Mouse (Mus musculus): ENCODE results near the gene Tmem265. TPM values are rescaled to one million over a fixed set of nuclear protein-coding genes. Genes with fewer than 3 reads are reported as not detected.

Tmem265 gene
- polyA plus RNA-seq, 1 experiment: not detected

- Histone ChIP-seq H3ac (ENCODE audit: control insufficient read depth, insufficient read length) (no peak overlapping the region), H3K36me3 (ENCODE audit: control insufficient read depth, insufficient read depth) (peaks cover 19% of the 10 kb centered on the region), H3K4me2 (ENCODE audit: low read depth) (no peak overlapping the region), H3K27me3 (ENCODE audit: control insufficient read depth, insufficient read depth, insufficient read length) (no peaks in the 10 kb centered on the region), H3K4me3 (no peak overlapping the region), H3K79me2 (ENCODE audit: control insufficient read depth, insufficient read depth) (no peaks in the 10 kb centered on the region)
- TF ChIP-seq MYOG (IDR thresholded peaks at IDR 0.05; ENCODE audit: control insufficient read depth in 1 of 3, insufficient read depth in 1 of 3, insufficient read length in 2 of 3, low read depth in 2 of 3): no peak
- TF ChIP-seq TCF12 (IDR thresholded peaks at IDR 0.05; ENCODE audit: insufficient read depth, poor library complexity, severe bottlenecking): no peak
- no peak for TF ChIP-seq TCF3 (IDR thresholded peaks at IDR 0.05; ENCODE audit: insufficient read length, low read depth)
- TF ChIP-seq E2F4 (IDR thresholded peaks at IDR 0.05; ENCODE audit: insufficient read depth): no peak
- no peak for TF ChIP-seq SRF (IDR thresholded peaks at IDR 0.05; ENCODE audit: control insufficient read depth, insufficient read length, low read depth)
- TF ChIP-seq REST (IDR thresholded peaks at IDR 0.05; ENCODE audit: insufficient read depth, insufficient read length): no peak
- no peak for TF ChIP-seq CEBPB (IDR thresholded peaks at IDR 0.05; ENCODE audit: insufficient read depth, poor library complexity, severe bottlenecking)
- no peak for TF ChIP-seq MAX (IDR thresholded peaks at IDR 0.05; ENCODE audit: low read depth)
- TF ChIP-seq MYOD1 (IDR thresholded peaks at IDR 0.05; ENCODE audit: control insufficient read depth in 1 of 3, insufficient read length in 2 of 3, low read depth in 2 of 3): no peak
- TF ChIP-seq POLR2AphosphoS2 (IDR thresholded peaks at IDR 0.05; ENCODE audit: insufficient read length, low read depth): no peak
- no peak for TF ChIP-seq POLR2A (IDR thresholded peaks at IDR 0.05; ENCODE audit: insufficient read length, low read depth)
- TF ChIP-seq USF1 (IDR thresholded peaks at IDR 0.05; ENCODE audit: low read depth): no peak
Observed at GRCm38 (mm10) chr7:127601735-127602134, 40.5 kb downstream of the Tmem265 start.

- Histone ChIP-seq H3ac (ENCODE audit: control insufficient read depth, insufficient read length) (no peak overlapping the region), H3K4me3 (no peak overlapping the region), H3K36me3 (ENCODE audit: control insufficient read depth, insufficient read depth) (peaks cover 19% of the 10 kb centered on the region), H3K27me3 (ENCODE audit: control insufficient read depth, insufficient read depth, insufficient read length) (no peaks in the 10 kb centered on the region), H3K79me2 (ENCODE audit: control insufficient read depth, insufficient read depth) (no peaks in the 10 kb centered on the region), H3K4me2 (ENCODE audit: low read depth) (no peak overlapping the region)
- TF ChIP-seq POLR2AphosphoS2 (IDR thresholded peaks at IDR 0.05; ENCODE audit: insufficient read length, low read depth) (no peak), POLR2A (IDR thresholded peaks at IDR 0.05; ENCODE audit: insufficient read length, low read depth) (no peak), REST (IDR thresholded peaks at IDR 0.05; ENCODE audit: insufficient read depth, insufficient read length) (no peak), USF1 (IDR thresholded peaks at IDR 0.05; ENCODE audit: low read depth) (no peak), E2F4 (IDR thresholded peaks at IDR 0.05; ENCODE audit: insufficient read depth) (no peak), CEBPB (IDR thresholded peaks at IDR 0.05; ENCODE audit: insufficient read depth, poor library complexity, severe bottlenecking) (no peak), MAX (IDR thresholded peaks at IDR 0.05; ENCODE audit: low read depth) (no peak), MYOG (IDR thresholded peaks at IDR 0.05; ENCODE audit: control insufficient read depth in 1 of 3, insufficient read depth in 1 of 3, insufficient read length in 2 of 3, low read depth in 2 of 3) (no peak), TCF3 (IDR thresholded peaks at IDR 0.05; ENCODE audit: insufficient read length, low read depth) (no peak), MYOD1 (IDR thresholded peaks at IDR 0.05; ENCODE audit: control insufficient read depth in 1 of 3, insufficient read length in 2 of 3, low read depth in 2 of 3) (no peak), TCF12 (IDR thresholded peaks at IDR 0.05; ENCODE audit: insufficient read depth, poor library complexity, severe bottlenecking) (no peak), SRF (IDR thresholded peaks at IDR 0.05; ENCODE audit: control insufficient read depth, insufficient read length, low read depth) (no peak)
Observed at GRCm38 (mm10) chr7:127602903-127603302, 41.7 kb downstream of the Tmem265 start.

GRCm38 (mm10) chr7:127604256-127604655, 43.1 kb downstream of the Tmem265 start:
- Histone ChIP-seq H3K27me3 (ENCODE audit: control insufficient read depth, insufficient read depth, insufficient read length) (no peaks in the 10 kb centered on the region), H3K4me3 (no peak overlapping the region), H3K4me2 (ENCODE audit: low read depth) (no peak overlapping the region), H3ac (ENCODE audit: control insufficient read depth, insufficient read length) (no peak overlapping the region), H3K79me2 (ENCODE audit: control insufficient read depth, insufficient read depth) (no peaks in the 10 kb centered on the region), H3K36me3 (ENCODE audit: control insufficient read depth, insufficient read depth) (peaks cover 15% of the 10 kb centered on the region)
- TF ChIP-seq POLR2AphosphoS2 (IDR thresholded peaks at IDR 0.05; ENCODE audit: insufficient read length, low read depth): peak; percentile 77
- no peak for TF ChIP-seq E2F4 (IDR thresholded peaks at IDR 0.05; ENCODE audit: insufficient read depth)

DNA sequence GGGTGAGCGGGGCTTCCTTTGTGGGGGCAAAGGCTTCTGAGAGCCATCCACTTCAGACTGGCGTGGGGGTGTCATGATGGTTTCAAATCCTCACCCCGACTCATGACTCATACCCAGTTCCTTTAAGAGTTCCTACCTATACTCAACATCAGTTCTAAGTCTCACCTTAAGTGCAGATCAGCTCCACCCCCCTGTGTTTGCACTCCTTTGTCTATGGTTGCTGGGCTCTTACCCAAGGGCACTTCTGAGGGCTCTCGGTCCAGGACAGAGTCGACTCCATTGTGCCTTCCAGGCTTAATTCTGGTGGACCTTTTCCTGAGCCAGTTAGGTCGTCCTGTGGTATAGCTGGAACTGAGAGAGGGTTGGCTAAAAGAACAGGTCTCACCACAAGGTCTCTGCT, 46.0 kb downstream of the Tmem265 start:
- Histone ChIP-seq H3K4me3 (no peak overlapping the region), H3K36me3 (ENCODE audit: control insufficient read depth, insufficient read depth) (peaks cover 17% of the 10 kb centered on the region), H3K27me3 (ENCODE audit: control insufficient read depth, insufficient read depth, insufficient read length) (no peaks in the 10 kb centered on the region), H3K4me2 (ENCODE audit: low read depth) (no peak overlapping the region), H3K79me2 (ENCODE audit: control insufficient read depth, insufficient read depth) (no peaks in the 10 kb centered on the region), H3ac (ENCODE audit: control insufficient read depth, insufficient read length) (no peak overlapping the region)
- TF ChIP-seq CEBPB (IDR thresholded peaks at IDR 0.05; ENCODE audit: insufficient read depth, poor library complexity, severe bottlenecking) (no peak), MYOD1 (IDR thresholded peaks at IDR 0.05; ENCODE audit: control insufficient read depth in 1 of 3, insufficient read length in 2 of 3, low read depth in 2 of 3) (no peak), MAX (IDR thresholded peaks at IDR 0.05; ENCODE audit: low read depth) (no peak), SRF (IDR thresholded peaks at IDR 0.05; ENCODE audit: control insufficient read depth, insufficient read length, low read depth) (no peak), MYOG (IDR thresholded peaks at IDR 0.05; ENCODE audit: control insufficient read depth in 1 of 3, insufficient read depth in 1 of 3, insufficient read length in 2 of 3, low read depth in 2 of 3) (no peak), TCF3 (IDR thresholded peaks at IDR 0.05; ENCODE audit: insufficient read length, low read depth) (no peak), POLR2A (IDR thresholded peaks at IDR 0.05; ENCODE audit: insufficient read length, low read depth) (no peak)

DNA sequence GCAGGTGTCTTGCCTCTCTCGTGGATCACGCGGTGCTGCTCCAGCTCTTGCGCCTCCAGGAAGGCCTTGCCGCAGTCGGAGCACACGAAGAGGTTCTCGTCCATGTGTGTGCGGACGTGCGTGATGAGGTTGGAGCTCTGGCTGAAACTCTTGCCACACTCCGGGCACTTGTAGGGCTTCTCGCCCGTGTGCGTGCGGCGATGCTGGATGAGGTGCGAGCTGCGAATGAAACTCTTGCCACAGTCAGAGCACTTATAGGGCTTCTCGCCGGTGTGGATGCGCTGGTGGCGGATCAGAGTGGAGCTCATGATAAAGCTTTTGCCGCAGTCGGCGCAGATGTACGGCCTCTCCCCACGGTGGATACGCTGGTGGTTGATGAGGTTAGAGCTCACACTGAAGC, 49.8 kb downstream of the Tmem265 start:
- no peak overlapping the region for H3K4me2 ChIP-seq (ENCODE audit: low read depth)
- no peak overlapping the region for H3ac ChIP-seq (ENCODE audit: control insufficient read depth, insufficient read length)
- H3K4me3 ChIP-seq: no peak overlapping the region
- peaks cover 9% of the 10 kb centered on the region for H3K79me2 ChIP-seq (ENCODE audit: control insufficient read depth, insufficient read depth)
- peaks cover 10% of the 10 kb centered on the region for H3K36me3 ChIP-seq (ENCODE audit: control insufficient read depth, insufficient read depth)
- no peaks in the 10 kb centered on the region for H3K27me3 ChIP-seq (ENCODE audit: control insufficient read depth, insufficient read depth, insufficient read length)
- TF ChIP-seq MYOD1 (IDR thresholded peaks at IDR 0.05; ENCODE audit: control insufficient read depth in 1 of 3, insufficient read length in 2 of 3, low read depth in 2 of 3): no peak
- no peak for TF ChIP-seq MYOG (IDR thresholded peaks at IDR 0.05; ENCODE audit: control insufficient read depth in 1 of 3, insufficient read depth in 1 of 3, insufficient read length in 2 of 3, low read depth in 2 of 3)
